Mouse (Mus musculus): ENCODE measurements around the gene Rtl3.

GRCm38 (mm10) chrX:106853523-106854300 is 13.3 kb upstream of the Rtl3 start:
- TF ChIP-seq CTCF (IDR thresholded peaks at IDR 0.05): no peak
- no peak for TF ChIP-seq EP300 (IDR thresholded peaks at IDR 0.05)
